Mouse (Mus musculus): ENCODE data around the gene Srsf6.

- TF ChIP-seq CTCF (IDR thresholded peaks at IDR 0.05) (peak; percentile 73), POLR2A (IDR thresholded peaks at IDR 0.05; ENCODE audit: insufficient read depth, low read depth, low read length) (no peak), EP300 (IDR thresholded peaks at IDR 0.05; ENCODE audit: insufficient read depth, low read depth, low read length) (no peak)
Observed at GRCm38 (mm10) chr2:162968357-162968756, 37.0 kb downstream of the Srsf6 start.
